Mouse (Mus musculus) neural tube, embryonic 11.5 days (tissue): ENCODE measurements around the gene Lrrc25. TPM values are rescaled to one million over a fixed set of nuclear protein-coding genes. Genes with fewer than 3 reads are reported as not detected.

Experiments
- ATAC-seq: fragments of 200-750 bp; cut with Nextera tagmentation; 2 replicates; pipeline ENCODE4 v1.8.0; 2017; ENCODE audit warnings: moderate number of reproducible peaks, mild to moderate bottlenecking, moderate TSS enrichment, moderate library complexity; ENCODE audit not compliant: insufficient read depth, low FRiP score, low TSS enrichment
- DNase-seq: peaks from one replicate; pipeline ENCODE4 v3.0.0-alpha.2; 2015; ENCODE audit warnings: low spot score
- H3K27ac ChIP-seq: fragments of 300-500 bp; sonication (generic); 2 replicates; pipeline ENCODE4 v1.5.1; 2014; ENCODE audit warnings: low read depth, mild to moderate bottlenecking, low read length
- H3K27me3 ChIP-seq: fragments of 300-500 bp; sonication (generic); 2 replicates; pipeline ENCODE4 v1.6.1; 2014; ENCODE audit warnings: mild to moderate bottlenecking, low read length, mixed read lengths; ENCODE audit not compliant: control insufficient read depth, insufficient read depth
- H3K36me3 ChIP-seq: fragments of 300-500 bp; sonication (generic); 2 replicates; pipeline ENCODE4 v1.6.1; 2014; ENCODE audit warnings: mild to moderate bottlenecking, low read length, moderate library complexity, mixed read lengths; ENCODE audit not compliant: control insufficient read depth, insufficient read depth
- H3K4me1 ChIP-seq: fragments of 300-500 bp; sonication (generic); 2 replicates; pipeline ENCODE4 v1.6.1; 2014; ENCODE audit warnings: low read length, mixed read lengths; ENCODE audit not compliant: control insufficient read depth, insufficient read depth
- H3K4me2 ChIP-seq: fragments of 300-500 bp; sonication (generic); 2 replicates; pipeline ENCODE4 v1.6.1; 2014; ENCODE audit warnings: low read depth, mild to moderate bottlenecking, moderate library complexity
- H3K4me3 ChIP-seq: fragments of 300-500 bp; sonication (generic); 2 replicates; pipeline ENCODE4 v1.5.1; 2014; ENCODE audit warnings: low read depth, low read length
- H3K9ac ChIP-seq: fragments of 300-500 bp; sonication (generic); 2 replicates; pipeline ENCODE4 v1.6.1; 2014; ENCODE audit warnings: mild to moderate bottlenecking, low read length
- H3K9me3 ChIP-seq: fragments of 300-500 bp; sonication (generic); 2 replicates; pipeline ENCODE4 v1.6.1; 2016; ENCODE audit warnings: low read length; ENCODE audit not compliant: control insufficient read depth
- WGBS: fragments of 180-500 bp; shearing (Covaris S2); extraction: QIAGEN DNeasy Blood & Tissue Kit; methylation state at CpG from one replicate; pipeline ENCODE4 v1.1.7; 2014; 5-methylcytosine and 5-hydroxymethylcytosine counted together
- polyA plus RNA-seq: library from polyadenylated mRNA; unstranded; fragments of >200 nt; fragmentation: Nextera tagmentation; extraction: Ambion mirVana; gene quantifications from 2 replicates; pipeline ENCODE4 v1.2.1, GENCODE M21; 2014

The Lrrc25 gene
- polyA plus RNA-seq, 1 experiment from 2014 or later = 1.2 TPM

DNA sequence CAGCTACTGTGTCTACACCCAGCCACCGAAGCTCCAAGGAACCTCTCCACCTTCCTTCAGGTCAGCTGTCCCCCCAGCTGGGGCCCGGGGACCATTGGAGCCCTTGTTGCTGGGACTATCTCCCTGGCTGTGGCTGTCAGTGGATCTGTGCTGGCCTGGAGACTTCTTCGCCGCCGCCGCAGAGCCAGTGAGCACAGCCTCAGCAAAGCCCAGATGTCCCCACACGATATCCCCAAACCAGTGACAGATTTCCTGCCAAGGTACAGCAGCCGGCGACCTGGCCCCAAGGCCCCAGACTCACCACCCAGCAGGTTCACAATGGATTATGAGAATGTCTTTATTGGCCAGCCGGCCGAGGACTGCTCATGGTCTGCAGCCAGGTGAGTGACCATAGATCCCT is 2.0 kb downstream of the Lrrc25 start:
- no peak for ATAC-seq

GRCm38 (mm10) chr8:70618888-70619334 is 3.0 kb downstream of the Lrrc25 start:
- H3K9me3 ChIP-seq = no peaks in the 10 kb centered on the region
- peak; percentile 61 for DNase-seq
- ATAC-seq = peak; percentile 62; the same call in 1 of the 2 replicates
- H3K4me3 ChIP-seq = no peak overlapping the region
- H3K27me3 ChIP-seq = no peaks in the 10 kb centered on the region
- H3K4me2 ChIP-seq = no peak overlapping the region
- H3K36me3 ChIP-seq = no peaks in the 10 kb centered on the region
- no peaks in the 10 kb centered on the region for H3K4me1 ChIP-seq
- no peak overlapping the region for H3K9ac ChIP-seq
- WGBS = 46% methylated on average over 9 of the region's 9 CpGs
- H3K27ac ChIP-seq = no peak overlapping the region

More for the DNA sequence above, 2.0 kb downstream of the Lrrc25 start:
- no peaks in the 10 kb centered on the region for H3K27me3 ChIP-seq
- no peak overlapping the region for H3K9ac ChIP-seq
- no peak overlapping the region for H3K4me2 ChIP-seq
- no peak overlapping the region for H3K4me3 ChIP-seq
- WGBS = 79% methylated on average over 11 of the region's 11 CpGs
- no peaks in the 10 kb centered on the region for H3K36me3 ChIP-seq
- DNase-seq = no peak
- H3K27ac ChIP-seq = no peak overlapping the region
- H3K4me1 ChIP-seq = no peaks in the 10 kb centered on the region
- H3K9me3 ChIP-seq = no peaks in the 10 kb centered on the region

- H3K27ac ChIP-seq = no peak overlapping the region
- no peak overlapping the region for H3K4me2 ChIP-seq
- no peak overlapping the region for H3K9ac ChIP-seq
- DNase-seq = no peak
- no peak overlapping the region for H3K4me3 ChIP-seq
- no peaks in the 10 kb centered on the region for H3K4me1 ChIP-seq
- H3K36me3 ChIP-seq = no peaks in the 10 kb centered on the region
- no peaks in the 10 kb centered on the region for H3K27me3 ChIP-seq
- no peak for ATAC-seq
- WGBS = 66% methylated on average over 3 of the region's 3 CpGs
- H3K9me3 ChIP-seq = no peaks in the 10 kb centered on the region
Measured at GRCm38 (mm10) chr8:70622220-70622619, 6.3 kb downstream of the Lrrc25 start.

DNA sequence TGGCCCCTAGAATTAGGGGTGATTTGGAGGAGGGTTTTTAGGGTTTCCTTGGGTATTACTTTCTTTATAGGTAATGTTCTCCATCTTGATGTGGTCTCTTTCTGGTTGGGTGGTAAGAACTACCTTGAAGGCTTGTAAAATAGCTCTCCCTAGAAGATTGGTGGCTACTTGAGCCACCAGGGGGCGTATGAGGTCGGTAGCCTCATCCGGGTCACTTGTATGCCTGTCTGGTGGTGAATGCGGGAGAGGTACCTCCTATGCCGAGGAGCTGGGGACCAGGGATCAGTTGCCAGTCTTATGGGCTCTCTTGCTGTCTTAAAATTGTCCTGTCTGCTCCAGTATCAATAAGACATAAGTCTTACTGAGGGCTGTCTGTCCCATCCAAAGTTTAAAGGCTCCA is 9.1 kb downstream of the Lrrc25 start:
- no peak overlapping the region for H3K9ac ChIP-seq
- ATAC-seq = no peak

GRCm38 (mm10) chr8:70627041-70627440 is 11.1 kb downstream of the Lrrc25 start:
- H3K4me3 ChIP-seq = no peak overlapping the region
- 88% methylated on average over 5 of the region's 5 CpGs for WGBS
- no peak for ATAC-seq
- no peak overlapping the region for H3K4me2 ChIP-seq
- H3K36me3 ChIP-seq = no peaks in the 10 kb centered on the region
- H3K4me1 ChIP-seq = peaks cover 10% of the 10 kb centered on the region; the same call in 1 of the 2 replicates
- H3K9ac ChIP-seq = no peak overlapping the region
- H3K27me3 ChIP-seq = peaks cover 11% of the 10 kb centered on the region
- H3K27ac ChIP-seq = no peak overlapping the region
- DNase-seq = no peak
- H3K9me3 ChIP-seq = no peaks in the 10 kb centered on the region

More for the DNA sequence above, 9.1 kb downstream of the Lrrc25 start:
- H3K9me3 ChIP-seq = no peaks in the 10 kb centered on the region
- H3K27me3 ChIP-seq = no peaks in the 10 kb centered on the region
- H3K36me3 ChIP-seq = no peaks in the 10 kb centered on the region
- H3K4me1 ChIP-seq = peaks cover 2% of the 10 kb centered on the region; the same call in 1 of the 2 replicates
- peak; percentile 58 for DNase-seq
- H3K27ac ChIP-seq = no peak overlapping the region
- no peak overlapping the region for H3K4me2 ChIP-seq
- 21% methylated on average over 5 of the region's 5 CpGs for WGBS
- H3K4me3 ChIP-seq = no peak overlapping the region

- H3K9ac ChIP-seq = peak overlapping the region; percentile 58
- H3K27ac ChIP-seq = no peak overlapping the region
- WGBS = 60% methylated on average over 7 of the region's 7 CpGs
- ATAC-seq = 0 out of 2 replicates have a peak, but pooled peaks have one; percentile 2
- no peaks in the 10 kb centered on the region for H3K9me3 ChIP-seq
- H3K27me3 ChIP-seq = peaks cover 11% of the 10 kb centered on the region
- H3K4me2 ChIP-seq = peak overlapping the region; percentile 57
- H3K36me3 ChIP-seq = no peaks in the 10 kb centered on the region
- H3K4me1 ChIP-seq = peaks cover 10% of the 10 kb centered on the region; the same call in 1 of the 2 replicates
- peak overlapping the region; percentile 36; the same call in 1 of the 2 replicates for H3K4me3 ChIP-seq
- no peak for DNase-seq
Measured at GRCm38 (mm10) chr8:70628986-70629490, 13.1 kb downstream of the Lrrc25 start.

DNA sequence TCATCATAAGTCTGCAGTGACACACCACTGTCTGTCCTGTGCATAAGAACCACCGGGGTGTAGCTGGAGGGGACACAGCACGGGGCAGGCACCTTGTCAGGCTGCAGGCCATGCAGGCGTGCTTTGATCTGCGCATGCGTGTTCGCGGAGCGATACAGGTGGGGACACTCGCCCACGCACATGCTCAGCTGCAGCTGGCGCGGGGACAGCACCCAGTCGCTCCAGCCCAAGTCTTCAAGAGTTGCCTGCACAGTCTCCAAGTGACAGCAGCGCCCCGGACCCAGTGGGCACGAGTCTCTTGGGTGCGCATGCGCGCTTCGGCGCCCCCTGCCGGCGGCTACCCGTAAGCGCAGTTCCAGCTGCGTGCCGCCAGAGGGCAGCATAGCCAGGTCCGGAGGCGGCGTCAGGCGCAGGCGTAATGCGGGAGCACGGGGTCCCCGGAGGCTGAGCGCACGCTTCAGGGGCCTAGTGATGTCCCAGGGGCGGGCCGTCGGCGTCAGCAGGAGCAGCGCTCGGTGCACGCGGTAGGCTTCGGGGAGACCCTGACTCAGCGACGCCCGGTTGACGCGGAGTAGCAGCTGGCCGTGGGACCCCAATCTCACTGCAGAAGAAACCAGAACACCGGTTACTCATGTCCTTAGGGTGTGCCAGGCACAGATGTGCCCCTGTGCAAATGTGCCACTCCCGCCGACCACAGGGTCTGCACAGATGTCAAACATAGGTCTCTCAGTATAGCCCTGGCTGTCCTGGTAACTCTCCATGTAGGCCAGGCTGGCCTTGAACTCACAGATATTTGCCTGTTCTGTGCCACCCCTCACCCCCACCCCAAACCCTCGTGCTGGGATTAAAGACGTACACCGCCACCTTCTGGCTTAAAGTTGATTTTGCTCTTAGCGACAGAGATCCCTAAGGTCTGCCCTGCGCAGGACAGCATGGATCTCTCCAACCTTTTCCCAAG is 13.9 kb downstream of the Lrrc25 start:
- DNase-seq (peak; percentile 95), ATAC-seq (peak; percentile 89)
- H3K9me3 ChIP-seq = no peaks in the 10 kb centered on the region
- H3K9ac ChIP-seq = peak overlapping the region; percentile 58
- peaks cover 10% of the 10 kb centered on the region; the same call in 1 of the 2 replicates for H3K4me1 ChIP-seq
- 1% methylated on average over 60 of the region's 60 CpGs for WGBS
- no peaks in the 10 kb centered on the region for H3K36me3 ChIP-seq
- H3K4me2 ChIP-seq = peak overlapping the region; percentile 57
- no peak overlapping the region for H3K27ac ChIP-seq
- H3K4me3 ChIP-seq = peak overlapping the region; percentile 36
- peaks cover 11% of the 10 kb centered on the region for H3K27me3 ChIP-seq

DNA sequence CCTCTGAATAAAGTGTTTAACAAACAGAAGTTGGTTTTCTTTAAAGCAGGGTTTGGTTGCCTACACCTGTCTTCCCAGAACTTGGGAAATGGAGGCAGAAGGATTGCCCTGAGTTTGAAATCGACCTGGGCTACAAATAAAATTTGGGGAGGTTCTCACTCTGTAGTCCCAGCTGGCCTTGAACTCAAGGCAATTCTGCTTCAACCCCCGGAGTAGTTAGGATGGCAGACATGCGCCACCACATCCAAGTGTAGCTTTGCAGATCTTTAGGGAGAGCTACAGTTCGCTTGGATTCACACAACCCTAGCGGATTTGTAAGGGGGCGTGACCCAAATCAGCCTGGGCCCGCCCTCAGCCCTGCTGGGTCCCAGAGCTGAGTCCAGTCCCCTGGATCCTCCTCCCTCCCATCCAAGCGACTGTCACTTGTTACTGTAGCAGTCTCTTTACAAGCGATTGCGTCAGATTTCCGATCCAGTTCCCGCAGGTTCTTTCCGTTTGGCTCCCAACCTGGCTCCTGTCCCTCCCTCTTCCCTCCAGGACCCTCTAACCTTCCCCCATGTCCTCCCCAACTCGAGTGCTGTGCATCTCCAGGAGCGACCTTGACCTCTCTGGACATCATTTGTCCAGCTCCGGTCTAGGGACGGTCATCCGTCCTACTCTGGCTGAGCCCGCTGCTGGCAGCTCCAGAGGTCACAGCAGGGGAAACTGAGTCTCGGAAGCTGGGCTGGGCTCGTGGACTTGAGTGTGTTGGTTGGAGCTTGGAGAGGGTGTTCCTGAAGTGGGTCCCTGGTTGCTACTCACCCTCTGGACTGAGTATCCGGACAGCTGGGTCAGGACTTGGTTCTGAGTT is 14.8 kb downstream of the Lrrc25 start:
- no peak for DNase-seq
- no peak for ATAC-seq
- 11% methylated on average over 22 of the region's 22 CpGs for WGBS

More for the DNA sequence above, 14.8 kb downstream of the Lrrc25 start:
- Histone ChIP-seq H3K4me2 (no peak overlapping the region; the same call in 1 of the 2 replicates), H3K27me3 (peaks cover 11% of the 10 kb centered on the region), H3K4me1 (peaks cover 10% of the 10 kb centered on the region; the same call in 1 of the 2 replicates), H3K9ac (peak overlapping the region; percentile 58), H3K27ac (no peak overlapping the region), H3K4me3 (no peak overlapping the region), H3K9me3 (no peaks in the 10 kb centered on the region), H3K36me3 (no peaks in the 10 kb centered on the region)
